Mouse (Mus musculus) midbrain, embryonic 14.5 days (tissue): ENCODE results near the gene Gm28043. TPM values are rescaled to one million over a fixed set of nuclear protein-coding genes. Genes with fewer than 3 reads are reported as not detected.

Source experiments
- ATAC-seq: fragments of 200-750 bp; cut with Nextera tagmentation; 2 replicates; pipeline ENCODE4 v1.8.0; 2017; ENCODE audit warnings: moderate number of reproducible peaks, moderate library complexity; ENCODE audit not compliant: low FRiP score, low TSS enrichment
- DNase-seq: peaks from one replicate; pipeline ENCODE4 v3.0.0-alpha.2; 2015
- H3K27ac ChIP-seq: fragments of 300-500 bp; sonication (generic); replicated peaks from 2 replicates; pipeline ENCODE4 v1.5.1; 2014; ENCODE audit warnings: mild to moderate bottlenecking, low read depth, low read length, moderate library complexity
- H3K27me3 ChIP-seq: fragments of 300-500 bp; sonication (generic); 2 replicates; pipeline ENCODE4 v1.6.1; 2014; ENCODE audit warnings: low read length, control low read depth, mixed read lengths; ENCODE audit not compliant: control insufficient read depth, insufficient read depth
- H3K36me3 ChIP-seq: fragments of 300-500 bp; sonication (generic); 2 replicates; pipeline ENCODE4 v1.6.1; 2014; ENCODE audit warnings: low read length, control low read depth; ENCODE audit not compliant: control insufficient read depth, insufficient read depth
- H3K4me1 ChIP-seq: fragments of 300-500 bp; sonication (generic); 2 replicates; pipeline ENCODE4 v1.6.1; 2014; ENCODE audit warnings: mild to moderate bottlenecking, antibody characterized with exemption, low read length, control low read depth; ENCODE audit not compliant: control insufficient read depth, insufficient read depth
- H3K4me2 ChIP-seq: fragments of 300-500 bp; sonication (generic); 2 replicates; pipeline ENCODE4 v1.6.1; 2014; ENCODE audit warnings: mild to moderate bottlenecking, low read length, moderate library complexity
- H3K4me3 ChIP-seq: fragments of 300-500 bp; sonication (generic); replicated peaks from 2 replicates; pipeline ENCODE4 v1.5.1; 2014; ENCODE audit warnings: low read depth, low read length
- H3K9ac ChIP-seq: fragments of 300-500 bp; sonication (generic); replicated peaks from 2 replicates; pipeline ENCODE4 v1.6.1; 2014; ENCODE audit warnings: mild to moderate bottlenecking, low read length, moderate library complexity
- H3K9me3 ChIP-seq: fragments of 300-500 bp; sonication (generic); 2 replicates; pipeline ENCODE4 v1.6.1; 2016; ENCODE audit warnings: low read length, control low read depth, mixed read lengths; ENCODE audit not compliant: control insufficient read depth
- WGBS: fragments of 180-500 bp; shearing (Covaris S2); extraction: QIAGEN DNeasy Blood & Tissue Kit; methylation state at CpG from one replicate; pipeline ENCODE4 v1.1.7; 2014; 5-methylcytosine and 5-hydroxymethylcytosine counted together
- polyA plus RNA-seq: library from polyadenylated mRNA; unstranded; fragments of >200 nt; fragmentation: Nextera tagmentation; extraction: Ambion mirVana; gene quantifications from 2 replicates; pipeline ENCODE4 v1.2.1, GENCODE M21; 2014

The Gm28043 gene
- polyA plus RNA-seq, 1 experiment from 2014 or later, result 2.9 TPM

GRCm38 (mm10) chr17:29662145-29662544 is 47.5 kb downstream of the Gm28043 start:
- no peak overlapping the region for H3K4me2 ChIP-seq
- 90% methylated on average over 6 of the region's 6 CpGs for WGBS
- H3K27ac ChIP-seq, result no peak overlapping the region
- H3K4me3 ChIP-seq, result no peak overlapping the region
- no peak overlapping the region for H3K9ac ChIP-seq
- DNase-seq, result no peak
- no peaks in the 10 kb centered on the region for H3K9me3 ChIP-seq
- H3K36me3 ChIP-seq, result peaks cover 31% of the 10 kb centered on the region
- no peak for ATAC-seq
- H3K4me1 ChIP-seq, result 0 out of 2 replicates have a peak, but pooled peaks cover 7% of the 10 kb centered on the region
- no peaks in the 10 kb centered on the region for H3K27me3 ChIP-seq

GRCm38 (mm10) chr17:29668051-29668986 is 53.6 kb downstream of the Gm28043 start:
- no peak for ATAC-seq
- H3K4me1 ChIP-seq, result peaks cover 7% of the 10 kb centered on the region; the same call in 1 of the 2 replicates
- no peak overlapping the region for H3K4me2 ChIP-seq
- WGBS, result 58% methylated on average over 10 of the region's 10 CpGs
- H3K27ac ChIP-seq, result peak overlapping the region; percentile 73
- H3K9ac ChIP-seq, result peak overlapping the region; percentile 12; the same call in 1 of the 2 replicates
- peaks cover 48% of the 10 kb centered on the region for H3K36me3 ChIP-seq
- H3K9me3 ChIP-seq, result no peaks in the 10 kb centered on the region
- peak; percentile 57 for DNase-seq
- H3K4me3 ChIP-seq, result no peak overlapping the region
- H3K27me3 ChIP-seq, result no peaks in the 10 kb centered on the region

- H3K36me3 ChIP-seq, result peaks cover 52% of the 10 kb centered on the region
- ATAC-seq (no peak), DNase-seq (no peak)
- no peaks in the 10 kb centered on the region for H3K9me3 ChIP-seq
- no peak overlapping the region for H3K4me2 ChIP-seq
- H3K27ac ChIP-seq, result 0 out of 2 replicates have a peak overlapping the region, but pooled peaks have one; percentile 41
- H3K4me3 ChIP-seq, result no peak overlapping the region
- H3K4me1 ChIP-seq, result peaks cover 7% of the 10 kb centered on the region; the same call in 1 of the 2 replicates
- H3K9ac ChIP-seq, result no peak overlapping the region
- H3K27me3 ChIP-seq, result no peaks in the 10 kb centered on the region
- WGBS, result 93% methylated on average over 4 of the region's 4 CpGs
Measured at GRCm38 (mm10) chr17:29669030-29669429, 54.4 kb downstream of the Gm28043 start.

- peaks cover 7% of the 10 kb centered on the region; the same call in 1 of the 2 replicates for H3K4me1 ChIP-seq
- H3K36me3 ChIP-seq, result peaks cover 51% of the 10 kb centered on the region
- DNase-seq, result no peak
- ATAC-seq, result no peak
- no peak overlapping the region for H3K4me2 ChIP-seq
- H3K4me3 ChIP-seq, result no peak overlapping the region
- H3K9ac ChIP-seq, result no peak overlapping the region
- no peaks in the 10 kb centered on the region for H3K27me3 ChIP-seq
- no peaks in the 10 kb centered on the region for H3K9me3 ChIP-seq
- no peak overlapping the region for H3K27ac ChIP-seq
Measured at GRCm38 (mm10) chr17:29669936-29670335, 55.3 kb downstream of the Gm28043 start.

GRCm38 (mm10) chr17:29671021-29671420 is 56.3 kb downstream of the Gm28043 start:
- H3K9ac ChIP-seq, result no peak overlapping the region
- no peak overlapping the region for H3K4me3 ChIP-seq
- no peak overlapping the region for H3K4me2 ChIP-seq
- no peaks in the 10 kb centered on the region for H3K9me3 ChIP-seq
- WGBS, result 95% methylated on average over 2 of the region's 2 CpGs
- H3K36me3 ChIP-seq, result peaks cover 52% of the 10 kb centered on the region
- no peak overlapping the region for H3K27ac ChIP-seq
- no peak for ATAC-seq
- H3K4me1 ChIP-seq, result peaks cover 7% of the 10 kb centered on the region; the same call in 1 of the 2 replicates
- H3K27me3 ChIP-seq, result no peaks in the 10 kb centered on the region
- DNase-seq, result no peak

GRCm38 (mm10) chr17:29673325-29673724 is 58.6 kb downstream of the Gm28043 start:
- ATAC-seq, result no peak
- H3K4me1 ChIP-seq, result peaks cover 4% of the 10 kb centered on the region; the same call in 1 of the 2 replicates
- H3K9me3 ChIP-seq, result no peaks in the 10 kb centered on the region
- H3K27me3 ChIP-seq, result no peaks in the 10 kb centered on the region
- 95% methylated on average over 4 of the region's 4 CpGs for WGBS
- no peak overlapping the region for H3K9ac ChIP-seq
- no peak overlapping the region for H3K4me3 ChIP-seq
- H3K4me2 ChIP-seq, result no peak overlapping the region
- no peak for DNase-seq
- no peak overlapping the region for H3K27ac ChIP-seq
- peaks cover 64% of the 10 kb centered on the region for H3K36me3 ChIP-seq

- DNase-seq (no peak), ATAC-seq (no peak)
- H3K4me2 ChIP-seq, result no peak overlapping the region
- no peak overlapping the region for H3K9ac ChIP-seq
- H3K4me1 ChIP-seq, result no peaks in the 10 kb centered on the region
- no peak overlapping the region for H3K4me3 ChIP-seq
- peaks cover 94% of the 10 kb centered on the region for H3K36me3 ChIP-seq
- H3K9me3 ChIP-seq, result no peaks in the 10 kb centered on the region
- no peaks in the 10 kb centered on the region for H3K27me3 ChIP-seq
- WGBS, result 87% methylated on average over 8 of the region's 8 CpGs
- H3K27ac ChIP-seq, result no peak overlapping the region
Measured at GRCm38 (mm10) chr17:29678526-29678925, 63.9 kb downstream of the Gm28043 start.

- H3K36me3 ChIP-seq, result peaks cover 94% of the 10 kb centered on the region
- H3K9ac ChIP-seq, result no peak overlapping the region
- H3K27ac ChIP-seq, result no peak overlapping the region
- ATAC-seq (no peak), DNase-seq (no peak)
- no peak overlapping the region for H3K4me2 ChIP-seq
- 78% methylated on average over 6 of the region's 6 CpGs for WGBS
- no peak overlapping the region for H3K4me3 ChIP-seq
- no peaks in the 10 kb centered on the region for H3K4me1 ChIP-seq
- H3K9me3 ChIP-seq, result no peaks in the 10 kb centered on the region
- H3K27me3 ChIP-seq, result no peaks in the 10 kb centered on the region
Measured at GRCm38 (mm10) chr17:29679038-29679767, 64.5 kb downstream of the Gm28043 start.
